Mouse (Mus musculus): Measurements from ENCODE around the gene Poglut1. TPM values are rescaled to one million over a fixed set of nuclear protein-coding genes. Genes with fewer than 3 reads are reported as not detected.
"Not testable (repeated sequence)": the region's sequence is repeated elsewhere in the genome, so short reads cannot be mapped to it uniquely, and the experiment has no call there.

The Poglut1 gene
- polyA plus RNA-seq, 1 experiment = 25.5 TPM

- DNase-seq (ENCODE audit: low read depth) = no peak
Observed at GRCm38 (mm10) chr16:38536544-38537146, 13.4 kb downstream of the Poglut1 start.

DNA sequence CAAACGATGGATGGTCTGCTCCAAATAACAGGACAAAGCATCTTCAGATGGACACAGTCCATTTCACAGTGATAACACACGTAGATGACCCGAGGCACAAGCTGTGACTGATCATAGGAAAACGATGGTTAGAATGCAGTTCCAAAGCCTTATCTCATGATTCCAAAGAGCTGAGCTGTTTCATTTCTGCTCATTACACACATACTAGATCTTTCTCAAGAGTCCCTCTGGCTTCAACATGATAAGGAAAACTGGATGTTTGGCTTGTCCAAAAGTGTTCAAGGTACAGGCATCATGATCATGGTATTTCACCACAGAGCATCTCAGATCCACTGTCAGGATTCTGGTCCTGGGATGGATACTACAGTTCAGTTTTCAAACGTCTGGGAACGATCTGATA is 23.8 kb downstream of the Poglut1 start:
- no peak for DNase-seq (ENCODE audit: low read depth)

- DNase-seq (ENCODE audit: low read depth) = peak; percentile 63
Observed at GRCm38 (mm10) chr16:38522129-38523084, 27.7 kb downstream of the Poglut1 start, which contains the start of gene Timmdc1. Gene Timmdc1 (minus strand): TSS chr16:38522663.

GRCm38 (mm10) chr16:38521211-38521987 is 28.7 kb downstream of the Poglut1 start:
- DNase-seq (ENCODE audit: low read depth) = no peak

GRCm38 (mm10) chr16:38519140-38519539 is 30.9 kb downstream of the Poglut1 start:
- no peak for DNase-seq (ENCODE audit: low read depth)

- no peak for DNase-seq (ENCODE audit: low read depth)
Observed at GRCm38 (mm10) chr16:38510846-38511245, 39.2 kb downstream of the Poglut1 start.

- no peak for DNase-seq (ENCODE audit: low read depth)
Observed at GRCm38 (mm10) chr16:38506041-38506634, 43.9 kb downstream of the Poglut1 start.

GRCm38 (mm10) chr16:38503528-38503927 is 46.5 kb downstream of the Poglut1 start:
- no peak for DNase-seq (ENCODE audit: low read depth)

- no peak for DNase-seq (ENCODE audit: low read depth)
Observed at GRCm38 (mm10) chr16:38502469-38502868, 47.6 kb downstream of the Poglut1 start.

GRCm38 (mm10) chr16:38496604-38497140 is 53.4 kb downstream of the Poglut1 start:
- no peak for DNase-seq (ENCODE audit: low read depth)

GRCm38 (mm10) chr16:38493890-38494289 is 56.2 kb downstream of the Poglut1 start:
- DNase-seq (ENCODE audit: low read depth) = no peak

DNA sequence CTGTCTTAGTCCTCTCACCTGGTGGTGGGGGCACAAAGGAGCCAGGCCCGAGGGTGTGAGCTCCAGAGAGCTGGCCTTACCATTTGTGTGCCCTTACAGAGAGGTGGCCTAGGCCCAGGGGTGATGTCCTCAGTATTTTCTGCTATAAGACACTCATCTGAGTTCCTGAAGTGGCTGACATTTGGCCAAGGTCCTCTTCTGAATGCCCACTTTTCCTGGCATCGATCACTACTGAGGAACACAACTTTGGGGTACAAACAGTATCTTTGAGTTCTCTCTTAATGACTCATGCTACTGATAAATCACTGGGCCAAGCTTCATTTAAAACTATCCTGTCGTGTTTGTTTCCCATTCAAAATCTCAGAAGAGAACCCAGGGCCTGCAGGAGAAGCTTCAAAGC is 57.5 kb downstream of the Poglut1 start:
- DNase-seq (ENCODE audit: low read depth) = no peak

GRCm38 (mm10) chr16:38483582-38484309 is 66.3 kb downstream of the Poglut1 start:
- DNase-seq (ENCODE audit: low read depth) = no peak

DNA sequence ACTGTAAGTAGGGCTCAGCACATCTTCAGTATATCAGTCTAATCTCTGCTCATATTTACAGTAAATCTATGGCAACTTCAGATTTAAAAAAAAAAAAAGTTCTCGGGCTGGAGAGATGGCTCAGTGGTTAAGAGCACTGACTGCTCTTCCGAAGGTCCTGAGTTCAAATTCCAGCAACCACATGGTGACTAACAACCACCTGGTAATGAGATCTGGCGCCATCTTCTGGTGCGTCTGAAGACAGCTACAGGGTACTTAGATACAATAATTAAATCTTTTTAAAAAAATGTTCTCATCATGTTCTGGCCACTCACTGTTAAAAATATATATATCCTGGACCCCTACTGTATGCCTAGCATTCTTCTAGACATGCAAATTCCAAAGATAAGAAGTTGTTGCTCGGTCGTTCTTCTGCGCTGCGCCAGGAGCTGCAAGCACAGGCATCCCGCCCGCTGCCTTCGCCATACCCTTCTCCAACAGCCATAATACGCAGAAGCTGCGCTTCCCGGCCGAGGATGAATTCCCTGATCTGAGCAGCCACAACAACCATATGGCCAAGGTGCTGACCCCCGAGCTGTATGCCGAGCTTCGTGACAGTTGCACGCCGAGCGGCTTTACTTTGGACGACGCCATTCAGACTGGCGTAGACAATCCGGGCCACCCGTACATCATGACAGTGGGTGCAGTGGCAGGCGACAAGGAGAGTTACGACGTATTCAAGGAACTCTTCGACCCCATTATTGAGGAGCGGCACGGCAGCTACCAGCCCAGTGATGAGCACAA is 67.1 kb downstream of the Poglut1 start:
- no peak for DNase-seq (ENCODE audit: low read depth)

DNA sequence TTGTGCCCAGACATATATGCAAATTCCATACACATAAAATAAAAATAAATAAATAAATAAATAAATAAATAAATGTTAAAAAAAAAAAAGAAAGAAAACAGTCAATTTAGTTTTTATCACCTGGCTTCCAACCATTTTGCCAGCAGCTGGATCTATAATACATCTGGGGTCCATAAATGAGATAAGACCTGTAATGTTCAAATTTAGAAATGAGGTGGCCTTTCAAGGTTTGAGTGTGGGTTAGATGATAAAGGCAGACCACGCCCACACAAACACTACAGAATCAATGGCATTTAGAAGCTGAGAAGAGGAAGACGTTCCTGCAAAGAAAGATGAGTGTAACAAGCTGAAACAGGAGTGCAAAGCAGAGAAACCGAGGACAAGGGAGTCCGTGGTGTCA is 68.7 kb downstream of the Poglut1 start:
- no peak for DNase-seq (ENCODE audit: low read depth)

DNA sequence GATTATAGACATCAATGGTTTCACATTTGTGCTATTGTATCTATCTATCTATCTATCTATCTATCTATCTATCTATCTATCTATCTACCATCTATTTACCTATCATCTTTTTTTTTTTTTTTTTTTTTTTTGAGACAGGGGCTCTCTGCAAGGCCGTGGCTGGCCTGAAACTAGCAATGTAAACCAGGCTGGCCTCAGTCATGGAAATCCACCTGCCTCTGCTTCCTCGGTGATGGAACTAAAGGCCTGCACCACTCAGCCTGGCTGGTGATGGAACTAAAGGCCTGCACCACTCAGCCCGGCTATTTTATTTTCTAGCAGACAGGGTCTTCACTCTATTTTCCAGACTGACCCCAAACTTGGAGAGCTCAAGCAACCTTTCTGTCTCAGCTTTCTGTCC is 71.8 kb downstream of the Poglut1 start:
- DNase-seq (ENCODE audit: low read depth) = no peak

DNA sequence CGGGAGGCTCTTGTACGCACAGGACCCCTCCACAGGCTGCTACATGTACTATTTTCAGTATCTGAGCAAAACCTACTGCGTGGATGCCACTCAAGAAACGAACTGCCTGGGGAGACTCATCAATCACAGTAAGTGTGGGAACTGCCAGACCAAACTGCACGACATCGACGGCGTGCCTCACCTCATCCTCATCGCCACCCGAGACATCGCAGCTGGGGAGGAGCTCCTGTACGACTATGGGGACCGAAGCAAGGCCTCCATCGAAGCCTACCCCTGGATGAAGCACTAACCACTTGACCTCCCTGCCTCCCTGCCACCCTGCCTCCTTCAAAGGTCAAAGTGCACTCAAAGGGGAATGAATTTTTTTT is 72.8 kb downstream of the Poglut1 start:
- DNase-seq (ENCODE audit: low read depth) = not testable (repeated sequence)

- DNase-seq (ENCODE audit: low read depth) = no peak
Observed at GRCm38 (mm10) chr16:38476312-38477240, 73.5 kb downstream of the Poglut1 start.
